Mouse (Mus musculus) left cerebral cortex, adult 11 months (tissue): ENCODE measurements around the gene Ddah2.

ENCODE experiments used
- DNase-seq: peaks from one replicate; pipeline ENCODE4 v3.0.0; 2022; ENCODE audit warnings: low spot score

The Ddah2 gene

DNA sequence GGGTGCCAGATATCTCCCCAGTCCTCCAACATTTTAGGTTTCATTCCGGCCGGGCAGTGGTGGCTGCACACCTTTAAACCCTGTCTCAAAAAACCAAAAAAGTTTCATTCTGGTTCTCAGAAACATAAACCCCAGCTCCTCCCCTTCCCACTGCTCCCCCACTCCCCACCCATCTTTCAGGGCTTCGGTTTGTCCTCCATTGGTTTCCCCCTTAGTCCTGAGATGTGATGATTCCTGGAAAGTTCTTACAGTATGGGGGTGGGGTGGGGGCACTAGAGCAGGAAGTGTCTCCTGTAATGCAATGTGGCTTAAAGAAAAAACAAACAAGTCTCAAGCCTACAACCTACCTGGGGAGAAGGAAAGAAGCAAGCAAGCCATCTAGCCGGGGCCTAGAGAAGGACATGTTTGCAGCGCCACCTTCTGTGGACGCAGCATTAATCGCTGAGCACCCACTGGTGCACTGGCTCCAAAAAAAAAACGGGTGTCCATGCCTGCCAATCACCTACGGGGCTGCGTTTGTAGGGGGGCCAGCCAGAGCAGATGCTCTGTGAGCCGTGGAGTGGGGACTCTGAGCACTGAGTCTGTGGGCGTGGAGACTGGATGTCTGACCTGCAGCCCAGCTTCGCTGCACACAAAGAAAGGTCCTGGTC, 47.0 kb downstream of the Ddah2 start:
- DNase-seq, result no peak

DNA sequence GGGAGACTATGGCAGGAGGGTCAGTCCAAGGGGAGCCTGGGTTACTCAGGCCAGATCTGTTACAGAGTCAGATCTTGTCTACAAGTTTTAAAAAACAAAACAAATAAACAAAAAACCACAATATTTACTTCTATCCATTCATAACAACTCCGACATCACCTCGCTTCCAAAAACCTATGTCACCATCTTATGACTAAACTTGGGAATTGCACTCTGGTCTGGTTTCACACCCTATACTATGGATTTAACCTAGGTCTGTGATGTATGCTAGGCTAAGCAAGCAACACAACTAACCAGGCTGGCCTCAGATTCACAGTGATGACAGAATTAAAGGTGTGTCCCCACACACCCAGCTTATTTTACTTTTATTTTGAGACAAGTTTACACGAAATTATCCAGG, 47.7 kb downstream of the Ddah2 start:
- DNase-seq, result no peak

DNA sequence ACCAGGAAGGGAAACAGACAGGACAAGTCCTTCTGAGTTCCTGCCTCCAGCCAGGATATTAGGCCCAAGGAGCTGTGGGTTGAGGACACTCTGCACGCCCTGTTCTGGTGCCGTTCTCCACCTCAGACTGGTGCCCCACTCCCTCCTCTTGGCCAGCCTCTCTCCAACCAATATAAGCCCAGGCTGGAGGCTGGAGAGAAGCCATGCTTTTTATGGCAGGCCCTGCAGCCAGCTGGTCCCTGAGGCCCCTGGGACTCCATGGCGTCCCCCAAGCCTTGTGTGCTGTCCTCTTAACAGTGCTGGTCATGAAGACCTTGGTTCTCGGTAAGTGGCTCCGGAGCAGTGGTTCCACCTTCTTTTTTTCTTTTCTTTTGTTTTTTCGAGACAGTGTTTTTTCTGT, 49.3 kb downstream of the Ddah2 start, which contains the start of gene Ly6g5c:
Ly6g5c (plus strand) TSS at position 183 of the 400 bp plus-strand sequence.
- no peak for DNase-seq
